Mouse (Mus musculus): ENCODE measurements around the gene Spaca5. TPM values are rescaled to one million over a fixed set of nuclear protein-coding genes. Genes with fewer than 3 reads are reported as not detected.

The Spaca5 gene
- not detected in 2 replicates for polyA plus RNA-seq (2021; fragmentation: Nextera tagmentation)
- long read RNA-seq, experiment 1: 0 reads
- long read RNA-seq, experiment 2: 0 reads

GRCm38 (mm10) chrX:21068106-21068505 is at the start of gene Spaca5:
Gene Spaca5, plus strand, starts transcription at chrX:21068406.

GRCm38 (mm10) chrX:21061866-21062543 is 6.2 kb upstream of the Spaca5 start, which contains the start of gene Zfp182:
Gene Zfp182, minus strand, starts transcription at chrX:21062316.

GRCm38 (mm10) chrX:21088983-21089866 is 21.0 kb downstream of the Spaca5 start, which contains the start of gene Zfp300:
Gene Zfp300, minus strand, starts transcription at chrX:21089527.

GRCm38 (mm10) chrX:21115520-21115919 is 47.3 kb downstream of the Spaca5 start, which contains the start of gene Ssxa1:
Gene Ssxa1, plus strand, starts transcription at chrX:21115820.

Other genes starting within 250 kb of the Spaca5 start
- gene Timp1, start 198.2 kb upstream of the Spaca5 start, polyA plus RNA-seq (2021; fragmentation: Nextera tagmentation): 0.74 and 0.92 TPM in 2 replicates
- gene Syn1, start 147.4 kb upstream of the Spaca5 start, polyA plus RNA-seq (2021; fragmentation: Nextera tagmentation): 79.1 and 178 TPM in 2 replicates
- gene Cfp, start 136.9 kb upstream of the Spaca5 start, polyA plus RNA-seq (2021; fragmentation: Nextera tagmentation): 1.1 and 1.2 TPM in 2 replicates
- gene Elk1, start 117.8 kb upstream of the Spaca5 start, polyA plus RNA-seq (2021; fragmentation: Nextera tagmentation): 25.7 and 39.8 TPM in 2 replicates
- gene Uxt, start 106.4 kb upstream of the Spaca5 start, polyA plus RNA-seq (2021; fragmentation: Nextera tagmentation): 18.1 and 23.1 TPM in 2 replicates
- 2.4 and 2.5 TPM in 2 replicates for gene Zfp182, start 6.1 kb upstream of the Spaca5 start, polyA plus RNA-seq (2021; fragmentation: Nextera tagmentation)
- gene Zfp300, start 21.1 kb downstream of the Spaca5 start, polyA plus RNA-seq (2021; fragmentation: Nextera tagmentation): 0.82 and 1.7 TPM in 2 replicates
- not detected in 2 replicates for gene Ssxa1, start 47.4 kb downstream of the Spaca5 start, polyA plus RNA-seq (2021; fragmentation: Nextera tagmentation)
- not detected in 2 replicates for gene Gm21876, start 107.2 kb downstream of the Spaca5 start, polyA plus RNA-seq (2021; fragmentation: Nextera tagmentation)